Mouse (Mus musculus) bone marrow, adult 2 months (tissue): ENCODE results near the gene Map2k3.

Experiments used
- CTCF ChIP-seq: fragments of 200-500 bp; IDR thresholded peaks from 2 replicates; pipeline ENCODE4 v1.5.1; 2011; ENCODE audit warnings: low read length, control low read depth; ENCODE audit not compliant: control insufficient read depth, insufficient read depth
- POLR2A ChIP-seq: fragments of 200-500 bp; IDR thresholded peaks from 2 replicates; pipeline ENCODE4 v1.6.1; 2011; ENCODE audit warnings: low read depth, mild to moderate bottlenecking, control low read depth, low read length, borderline replicate concordance; ENCODE audit not compliant: control insufficient read depth

DNA sequence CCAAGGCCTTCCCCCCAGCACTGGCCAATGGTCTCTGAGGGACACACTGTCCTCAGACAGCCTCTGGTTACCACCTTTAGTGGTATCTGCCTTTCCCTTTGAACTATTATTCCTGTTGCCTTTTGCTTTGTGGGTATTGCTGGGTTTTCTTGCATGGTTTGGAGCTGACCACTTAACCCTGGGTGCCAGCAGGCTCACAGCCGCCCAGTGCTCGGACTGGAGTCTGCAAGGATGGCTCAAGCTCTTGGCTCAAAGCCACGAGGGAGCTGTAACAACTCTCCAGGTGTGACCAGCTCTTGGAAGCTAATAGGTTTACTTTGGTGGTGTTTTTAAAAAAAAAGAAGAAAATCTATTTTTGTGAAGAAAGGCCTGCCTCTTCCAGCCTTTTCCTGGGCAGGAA lies 20.5 kb downstream of the Map2k3 start:
- TF ChIP-seq CTCF (no peak), POLR2A (no peak)
